Mouse (Mus musculus) testis, adult 2 months (tissue): ENCODE results near the gene Brca2.

Source experiments
- CTCF ChIP-seq: fragments of 200-500 bp; IDR thresholded peaks from 2 replicates; pipeline ENCODE4 v1.5.1; 2012; ENCODE audit warnings: low read depth, mild to moderate bottlenecking, inconsistent platforms, low read length, moderate library complexity; ENCODE audit not compliant: control insufficient read depth, insufficient read depth, insufficient replicate concordance
- POLR2A ChIP-seq: fragments of 200-500 bp; IDR thresholded peaks from 2 replicates; pipeline ENCODE4 v1.6.1; 2012; ENCODE audit warnings: low read depth, mild to moderate bottlenecking, inconsistent platforms, low read length, moderate library complexity; ENCODE audit not compliant: control insufficient read depth

- TF ChIP-seq POLR2A, result no peak
- TF ChIP-seq CTCF, result no peak
These were observed 69.9 kb downstream of the Brca2 start for GRCm38 (mm10) chr5:150592186-150592903.
